Mouse (Mus musculus) hindbrain, embryonic 12.5 days (tissue): ENCODE results near the gene Itga11. TPM values are rescaled to one million over a fixed set of nuclear protein-coding genes. Genes with fewer than 3 reads are reported as not detected.
A peak's percentile ranks its signal among the peaks of the same experiment; 100 is the strongest.
"Not testable (repeated sequence)": the region's sequence is repeated elsewhere in the genome, so short reads cannot be mapped to it uniquely, and the experiment has no call there.

Experiments
- ATAC-seq: fragments of 200-750 bp; cut with Nextera tagmentation; 2 replicates; pipeline ENCODE4 v1.8.0; 2017; ENCODE audit warnings: moderate TSS enrichment; ENCODE audit not compliant: low FRiP score
- H3K27ac ChIP-seq: fragments of 300-500 bp; sonication (generic); 2 replicates; pipeline ENCODE4 v1.5.1; 2016; ENCODE audit warnings: mild to moderate bottlenecking
- H3K27me3 ChIP-seq: fragments of 300-500 bp; sonication (generic); 2 replicates; pipeline ENCODE4 v1.6.1; 2016; ENCODE audit warnings: mild to moderate bottlenecking
- H3K36me3 ChIP-seq: fragments of 300-500 bp; sonication (generic); 2 replicates; pipeline ENCODE4 v1.6.1; 2016; ENCODE audit warnings: mild to moderate bottlenecking
- H3K4me1 ChIP-seq: fragments of 300-500 bp; sonication (generic); 2 replicates; pipeline ENCODE4 v1.6.1; 2016
- H3K4me2 ChIP-seq: fragments of 300-500 bp; sonication (generic); replicated peaks from 2 replicates; pipeline ENCODE4 v1.6.1; 2016; ENCODE audit warnings: mild to moderate bottlenecking
- H3K4me3 ChIP-seq: fragments of 300-500 bp; sonication (generic); 2 replicates; pipeline ENCODE4 v1.5.1; 2016; ENCODE audit warnings: mild to moderate bottlenecking
- H3K9ac ChIP-seq: fragments of 300-500 bp; sonication (generic); 2 replicates; pipeline ENCODE4 v1.6.1; 2016; ENCODE audit warnings: mild to moderate bottlenecking, moderate library complexity
- H3K9me3 ChIP-seq: fragments of 300-500 bp; sonication (generic); replicated peaks from 2 replicates; pipeline ENCODE4 v1.6.1; 2016; ENCODE audit warnings: mild to moderate bottlenecking
- WGBS: fragments of 180-500 bp; shearing (Covaris S2); methylation state at CpG from one replicate; pipeline ENCODE4 v1.1.7; 2016; 5-methylcytosine and 5-hydroxymethylcytosine counted together
- polyA plus RNA-seq: library from polyadenylated mRNA; unstranded; fragments of >200 nt; fragmentation: Nextera tagmentation; extraction: Ambion mirVana; gene quantifications from 2 replicates; pipeline ENCODE4 v1.2.1, GENCODE M21; 2016

Gene Itga11
- polyA plus RNA-seq, 1 experiment from 2014 or later, result 4.6 TPM

- ATAC-seq, result peak; percentile 46; the same call in 1 of the 2 replicates
- Histone ChIP-seq H3K27me3 (no peaks in the 10 kb centered on the region), H3K4me1 (peaks cover 7% of the 10 kb centered on the region; the same call in 1 of the 2 replicates), H3K9me3 (no peaks in the 10 kb centered on the region), H3K36me3 (no peaks in the 10 kb centered on the region), H3K9ac (no peak overlapping the region), H3K4me2 (no peak overlapping the region), H3K27ac (no peak overlapping the region), H3K4me3 (no peak overlapping the region)
- 8% methylated on average over 5 of the region's 5 CpGs for WGBS
These were observed 99.8 kb downstream of the Itga11 start for GRCm38 (mm10) chr9:62777461-62777860.

DNA sequence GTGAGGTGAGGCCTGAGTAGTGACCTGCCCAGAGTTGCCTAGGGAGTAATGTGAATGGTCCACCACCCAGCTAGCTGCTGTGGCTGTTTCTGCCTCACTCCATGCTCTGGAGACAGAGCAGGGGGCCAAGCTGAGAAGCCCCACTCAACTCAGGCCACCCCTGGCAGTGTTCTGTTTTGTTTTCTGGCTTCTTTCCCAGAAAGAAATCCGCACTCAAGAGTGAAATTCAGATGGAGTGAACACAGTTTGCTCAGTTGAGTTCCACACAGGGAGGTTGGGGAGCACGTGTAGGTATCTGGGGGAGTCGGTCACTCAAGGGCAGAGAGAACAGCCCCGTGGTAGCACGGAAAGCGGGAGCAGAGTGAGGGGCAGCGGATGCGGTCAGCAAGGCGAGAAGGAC, 101.1 kb downstream of the Itga11 start:
- no peaks in the 10 kb centered on the region for H3K36me3 ChIP-seq
- H3K4me1 ChIP-seq, result peaks cover 20% of the 10 kb centered on the region
- no peak overlapping the region for H3K9ac ChIP-seq
- H3K4me2 ChIP-seq, result no peak overlapping the region
- 90% methylated on average over 9 of the region's 9 CpGs for WGBS
- no peak overlapping the region for H3K27ac ChIP-seq
- H3K4me3 ChIP-seq, result no peak overlapping the region
- no peaks in the 10 kb centered on the region for H3K9me3 ChIP-seq
- no peaks in the 10 kb centered on the region for H3K27me3 ChIP-seq
- ATAC-seq, result no peak

- WGBS, result 48% methylated on average over 3 of the region's 3 CpGs
- H3K9me3 ChIP-seq, result no peaks in the 10 kb centered on the region
- H3K27me3 ChIP-seq, result no peaks in the 10 kb centered on the region
- no peak overlapping the region for H3K4me3 ChIP-seq
- H3K27ac ChIP-seq, result no peak overlapping the region
- H3K4me2 ChIP-seq, result no peak overlapping the region
- H3K4me1 ChIP-seq, result peaks cover 20% of the 10 kb centered on the region
- ATAC-seq, result no peak
- no peak overlapping the region for H3K9ac ChIP-seq
- no peaks in the 10 kb centered on the region for H3K36me3 ChIP-seq
These were observed 104.3 kb downstream of the Itga11 start for GRCm38 (mm10) chr9:62781965-62782364.

DNA sequence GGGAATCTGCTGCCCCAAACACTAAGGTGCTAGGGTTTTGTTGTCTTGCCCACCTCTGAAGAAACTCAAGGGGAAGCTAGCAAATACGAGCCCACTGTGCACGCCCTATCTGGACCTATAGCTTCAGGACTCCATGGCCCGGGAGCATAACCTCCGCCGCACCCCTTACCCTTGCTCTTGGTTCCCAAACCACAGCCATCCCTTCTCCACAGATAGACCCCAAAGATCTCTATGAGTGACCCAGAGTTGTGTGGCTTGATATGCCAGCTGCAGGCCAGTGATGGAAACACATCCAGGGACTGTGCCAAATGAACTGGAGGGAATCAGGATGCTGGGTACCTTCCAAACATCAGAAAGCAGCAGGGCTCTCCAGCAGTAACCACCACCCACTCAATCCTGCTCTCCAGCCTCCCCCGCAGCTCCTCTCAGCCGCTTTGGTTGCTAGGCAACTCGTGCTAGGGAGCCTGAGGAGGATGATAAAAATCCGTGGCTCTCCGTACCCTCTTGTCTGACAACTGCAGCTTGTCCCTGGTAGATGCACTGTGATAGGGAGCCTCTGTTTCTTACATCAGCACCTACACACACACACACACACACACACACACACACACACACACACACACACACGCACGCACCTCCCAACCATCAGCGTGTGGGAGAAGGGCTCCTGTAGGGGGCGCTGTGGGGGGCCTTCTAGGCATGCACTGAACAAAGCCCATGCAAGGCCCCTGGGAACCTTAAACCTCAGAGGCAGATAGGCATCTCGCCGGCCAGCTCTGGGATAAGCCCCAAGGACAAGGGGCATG, 105.6 kb downstream of the Itga11 start:
- H3K27ac ChIP-seq, result peak overlapping the region; percentile 52
- H3K4me1 ChIP-seq, result peaks cover 20% of the 10 kb centered on the region
- H3K27me3 ChIP-seq, result no peaks in the 10 kb centered on the region
- H3K9me3 ChIP-seq, result no peaks in the 10 kb centered on the region
- ATAC-seq, result peak; percentile 67
- H3K36me3 ChIP-seq, result no peaks in the 10 kb centered on the region
- peak overlapping the region; percentile 38; the same call in 1 of the 2 replicates for H3K4me2 ChIP-seq
- WGBS, result 34% methylated on average over 16 of the region's 16 CpGs
- 0 out of 2 replicates have a peak overlapping the region, but pooled peaks have one; percentile 27 for H3K9ac ChIP-seq
- peak overlapping the region; percentile 6; the same call in 1 of the 2 replicates for H3K4me3 ChIP-seq

- peak overlapping the region; percentile 53; the same call in 1 of the 2 replicates for H3K27ac ChIP-seq
- H3K4me1 ChIP-seq, result peaks cover 20% of the 10 kb centered on the region
- H3K4me3 ChIP-seq, result no peak overlapping the region
- no peak overlapping the region for H3K4me2 ChIP-seq
- no peak for ATAC-seq
- 96% methylated on average over 2 of the region's 2 CpGs for WGBS
- no peak overlapping the region for H3K9ac ChIP-seq
- H3K27me3 ChIP-seq, result no peaks in the 10 kb centered on the region
- H3K9me3 ChIP-seq, result no peaks in the 10 kb centered on the region
- no peaks in the 10 kb centered on the region for H3K36me3 ChIP-seq
These were observed 106.6 kb downstream of the Itga11 start for GRCm38 (mm10) chr9:62784233-62784632.

GRCm38 (mm10) chr9:62786721-62787120, 109.1 kb downstream of the Itga11 start:
- Histone ChIP-seq H3K4me2 (no peak overlapping the region), H3K9ac (no peak overlapping the region), H3K4me1 (peaks cover 17% of the 10 kb centered on the region), H3K27me3 (no peaks in the 10 kb centered on the region), H3K4me3 (no peak overlapping the region), H3K36me3 (no peaks in the 10 kb centered on the region), H3K9me3 (no peaks in the 10 kb centered on the region), H3K27ac (no peak overlapping the region)
- no peak for ATAC-seq
- WGBS, result 74% methylated on average over 5 of the region's 5 CpGs

DNA sequence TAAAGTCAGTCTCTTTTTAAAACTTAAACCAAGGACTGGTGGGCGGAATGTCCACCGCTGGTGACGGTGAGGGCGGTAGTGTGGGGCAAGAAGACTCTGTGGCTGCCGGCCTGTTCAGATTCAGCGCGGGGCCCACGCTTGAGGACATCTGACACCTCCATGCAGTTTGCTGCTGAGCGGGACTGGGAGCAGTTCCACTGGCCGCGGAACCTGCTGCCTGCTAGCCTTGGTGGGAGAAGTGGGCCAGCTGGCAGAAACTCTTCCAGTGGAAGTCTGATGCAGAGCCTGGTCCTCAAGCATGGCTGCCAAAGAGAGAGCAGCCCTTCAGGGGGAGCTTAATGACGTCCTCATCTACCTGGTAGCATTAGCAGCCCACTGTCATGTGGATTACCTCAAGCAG, 112.2 kb downstream of the Itga11 start:
- H3K4me1 ChIP-seq, result no peaks in the 10 kb centered on the region
- no peaks in the 10 kb centered on the region for H3K27me3 ChIP-seq
- ATAC-seq, result no peak
- H3K9me3 ChIP-seq, result no peaks in the 10 kb centered on the region
- H3K4me3 ChIP-seq, result no peak overlapping the region
- H3K36me3 ChIP-seq, result 0 out of 2 replicates have a peak, but pooled peaks cover 3% of the 10 kb centered on the region
- H3K9ac ChIP-seq, result no peak overlapping the region
- WGBS, result 91% methylated on average over 12 of the region's 12 CpGs
- H3K27ac ChIP-seq, result no peak overlapping the region
- no peak overlapping the region for H3K4me2 ChIP-seq

- not testable (repeated sequence) for H3K4me1 ChIP-seq, H3K4me3 ChIP-seq, H3K27me3 ChIP-seq, H3K4me2 ChIP-seq, H3K9ac ChIP-seq, H3K27ac ChIP-seq, ATAC-seq, H3K9me3 ChIP-seq
- WGBS, result 91% methylated on average over 2 of the region's 2 CpGs
- H3K36me3 ChIP-seq, result peaks cover 26% of the 10 kb centered on the region
These were observed 121.6 kb downstream of the Itga11 start for GRCm38 (mm10) chr9:62799218-62799617.

GRCm38 (mm10) chr9:62810095-62810494, 132.5 kb downstream of the Itga11 start:
- H3K4me1 ChIP-seq, result peaks cover 30% of the 10 kb centered on the region
- no peaks in the 10 kb centered on the region for H3K36me3 ChIP-seq
- no peaks in the 10 kb centered on the region for H3K27me3 ChIP-seq
- 0 out of 2 replicates have a peak overlapping the region, but pooled peaks have one; percentile 97 for H3K27ac ChIP-seq
- no peaks in the 10 kb centered on the region for H3K9me3 ChIP-seq
- peak overlapping the region; percentile 99 for H3K4me3 ChIP-seq
- H3K9ac ChIP-seq, result peak overlapping the region; percentile 95
- ATAC-seq, result no peak
- H3K4me2 ChIP-seq, result peak overlapping the region; percentile 72
- 18% methylated on average over 8 of the region's 8 CpGs for WGBS

- peak overlapping the region; percentile 97 for H3K27ac ChIP-seq
- H3K4me3 ChIP-seq, result peak overlapping the region; percentile 99
- peak overlapping the region; percentile 72 for H3K4me2 ChIP-seq
- WGBS, result under 1% methylated on average over 57 of the region's 58 CpGs
- no peaks in the 10 kb centered on the region for H3K27me3 ChIP-seq
- no peaks in the 10 kb centered on the region for H3K9me3 ChIP-seq
- peaks cover 30% of the 10 kb centered on the region for H3K4me1 ChIP-seq
- ATAC-seq, result peak; percentile 78
- H3K9ac ChIP-seq, result peak overlapping the region; percentile 95
- H3K36me3 ChIP-seq, result no peaks in the 10 kb centered on the region
These were observed 133.2 kb downstream of the Itga11 start for GRCm38 (mm10) chr9:62810543-62811515.

GRCm38 (mm10) chr9:62811516-62812121, 134.0 kb downstream of the Itga11 start, which contains the start of gene Fem1b:
Fem1b (minus strand) TSS chr9:62811934.
- no peaks in the 10 kb centered on the region for H3K9me3 ChIP-seq
- no peaks in the 10 kb centered on the region for H3K27me3 ChIP-seq
- peak; percentile 92 for ATAC-seq
- peak within 1 kb of the TSS; percentile 99 for H3K4me3 ChIP-seq
- H3K27ac ChIP-seq, result peak within 1 kb of the TSS; percentile 97
- WGBS, result under 1% methylated on average over 68 of the region's 68 CpGs
- H3K9ac ChIP-seq, result peak within 1 kb of the TSS; percentile 95
- H3K36me3 ChIP-seq, result no peaks in the 10 kb centered on the region
- H3K4me1 ChIP-seq, result peaks cover 30% of the 10 kb centered on the region
- H3K4me2 ChIP-seq, result peak within 1 kb of the TSS; percentile 72
